Mouse (Mus musculus) heart, embryonic 10.5 days (tissue): ENCODE data around the gene Klc3. TPM values are rescaled to one million over a fixed set of nuclear protein-coding genes. Genes with fewer than 3 reads are reported as not detected.
A peak's percentile ranks its signal among the peaks of the same experiment; 100 is the strongest.

Source experiments
- DNase-seq: peaks from one replicate; pipeline ENCODE4 v3.0.0-alpha.2; 2017; ENCODE audit warnings: low spot score
- H3K27ac ChIP-seq: fragments of 300-500 bp; sonication (generic); 2 replicates; pipeline ENCODE4 v1.5.1; 2016; ENCODE audit warnings: mild to moderate bottlenecking
- H3K27me3 ChIP-seq: fragments of 300-500 bp; sonication (generic); 2 replicates; pipeline ENCODE4 v1.6.1; 2016; ENCODE audit warnings: mild to moderate bottlenecking; ENCODE audit not compliant: poor library complexity, insufficient read depth, severe bottlenecking
- H3K36me3 ChIP-seq: fragments of 300-500 bp; sonication (generic); 2 replicates; pipeline ENCODE4 v1.6.1; 2016; ENCODE audit warnings: mild to moderate bottlenecking, moderate library complexity
- H3K4me1 ChIP-seq: fragments of 300-500 bp; sonication (generic); 2 replicates; pipeline ENCODE4 v1.6.1; 2016; ENCODE audit warnings: mild to moderate bottlenecking
- H3K4me3 ChIP-seq: fragments of 300-500 bp; sonication (generic); 2 replicates; pipeline ENCODE4 v1.5.1; 2016; ENCODE audit warnings: mild to moderate bottlenecking, moderate library complexity
- H3K9me3 ChIP-seq: fragments of 300-500 bp; sonication (generic); 2 replicates; pipeline ENCODE4 v1.6.1; 2016; ENCODE audit warnings: mild to moderate bottlenecking, moderate library complexity
- WGBS: fragments of 180-500 bp; shearing (Covaris S2); methylation state at CpG from one replicate; pipeline ENCODE4 v1.1.7; 2016; 5-methylcytosine and 5-hydroxymethylcytosine counted together
- polyA plus RNA-seq: library from polyadenylated mRNA; unstranded; fragments of >200 nt; fragmentation: Nextera tagmentation; extraction: Ambion mirVana; gene quantifications from 2 replicates; pipeline ENCODE4 v1.2.1, GENCODE M21; 2016

Gene Klc3
- polyA plus RNA-seq = 4.4 and 5.8 TPM in 2 replicates

DNA sequence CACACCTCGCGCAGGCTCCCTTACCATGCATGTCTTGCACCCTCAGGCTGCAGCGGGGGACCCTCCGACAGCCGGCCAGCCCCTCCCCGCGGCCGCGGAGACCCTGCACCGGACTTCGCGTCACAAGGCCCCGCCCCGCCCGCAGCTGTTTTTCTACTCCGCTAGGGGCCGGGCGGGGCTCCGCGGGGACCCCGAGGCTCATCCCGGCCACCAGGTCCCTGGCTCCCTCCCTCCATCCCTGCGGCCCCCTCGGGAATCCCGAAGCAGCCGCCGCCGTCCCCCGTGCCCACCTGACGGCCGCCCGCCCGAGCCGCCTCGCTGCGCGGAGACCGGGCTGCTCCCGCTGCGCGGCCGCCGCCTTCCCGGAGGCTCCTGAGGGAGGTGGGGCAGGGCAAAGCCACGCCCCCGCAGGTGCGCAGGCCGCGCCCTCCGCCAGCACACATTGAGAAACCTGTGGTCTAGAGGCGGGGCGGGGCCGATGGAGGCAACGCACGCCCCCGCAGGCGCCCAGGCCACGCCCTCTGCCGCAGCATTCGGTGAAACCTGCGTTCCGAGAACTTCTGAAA, at the start of gene Klc3:
TSS of gene Klc3 (minus strand) at position 374 of the 566 bp plus-strand sequence.
- H3K4me3 ChIP-seq = peak within 1 kb of the TSS; percentile 75
- H3K27me3 ChIP-seq = peaks cover 67% of the 10 kb centered on the region
- under 1% methylated on average over 62 of the region's 62 CpGs for WGBS
- H3K27ac ChIP-seq = peak within 1 kb of the TSS; percentile 76
- H3K4me1 ChIP-seq = peaks cover 21% of the 10 kb centered on the region
- DNase-seq = peak; percentile 92
- H3K9me3 ChIP-seq = 0 out of 2 replicates have a peak, but pooled peaks cover 7% of the 10 kb centered on the region
- H3K36me3 ChIP-seq = no peaks in the 10 kb centered on the region

DNA sequence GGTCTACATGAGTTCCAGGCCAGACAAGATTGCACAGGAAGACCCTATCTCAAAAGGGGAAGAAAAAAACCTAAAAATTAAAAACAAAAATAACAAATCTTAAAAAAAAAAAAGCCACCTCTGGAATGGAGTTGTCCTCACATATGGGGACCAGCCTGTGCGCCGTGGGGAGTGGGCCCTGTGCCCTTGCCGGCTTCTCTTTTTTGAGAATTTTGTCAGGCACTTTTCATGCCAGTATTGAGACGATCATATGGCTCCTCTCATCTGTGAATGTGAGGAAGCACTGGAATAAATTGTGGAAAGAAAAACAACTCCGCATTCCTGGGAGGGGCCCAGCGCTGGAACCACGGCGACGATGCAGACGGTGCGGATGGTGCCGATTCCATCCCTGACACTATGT, 45.3 kb upstream of the Klc3 start:
- no peak overlapping the region for H3K4me3 ChIP-seq
- no peak for DNase-seq
- H3K36me3 ChIP-seq = peaks cover 93% of the 10 kb centered on the region
- 77% methylated on average over 12 of the region's 12 CpGs for WGBS
- H3K27me3 ChIP-seq = no peaks in the 10 kb centered on the region
- no peak overlapping the region for H3K27ac ChIP-seq
- no peaks in the 10 kb centered on the region for H3K9me3 ChIP-seq
- no peaks in the 10 kb centered on the region; the same call in 1 of the 2 replicates for H3K4me1 ChIP-seq

DNA sequence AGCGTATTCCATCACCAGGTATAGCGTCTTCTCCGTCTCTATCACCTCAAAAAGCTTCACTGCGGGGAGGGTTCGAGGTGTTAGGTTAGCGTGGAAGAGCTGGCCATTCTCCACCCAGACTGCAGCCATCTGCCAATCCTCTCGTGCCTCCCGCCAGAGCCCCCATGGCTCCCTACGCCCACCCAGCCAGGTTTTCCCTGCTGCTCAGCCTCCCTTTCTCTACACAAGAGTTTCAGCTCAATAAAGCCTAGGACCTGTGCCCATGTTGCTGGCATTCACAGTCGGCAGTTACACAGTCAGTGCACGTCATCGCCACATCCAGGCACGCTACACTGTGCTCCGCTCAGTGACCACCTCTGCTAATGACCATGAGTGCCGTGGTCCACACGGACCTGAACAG, 43.8 kb upstream of the Klc3 start:
- whole genome bisulfite sequencing = 89% methylated on average over 16 of the region's 16 CpGs
- H3K36me3 ChIP-seq = peaks cover 97% of the 10 kb centered on the region

DNA sequence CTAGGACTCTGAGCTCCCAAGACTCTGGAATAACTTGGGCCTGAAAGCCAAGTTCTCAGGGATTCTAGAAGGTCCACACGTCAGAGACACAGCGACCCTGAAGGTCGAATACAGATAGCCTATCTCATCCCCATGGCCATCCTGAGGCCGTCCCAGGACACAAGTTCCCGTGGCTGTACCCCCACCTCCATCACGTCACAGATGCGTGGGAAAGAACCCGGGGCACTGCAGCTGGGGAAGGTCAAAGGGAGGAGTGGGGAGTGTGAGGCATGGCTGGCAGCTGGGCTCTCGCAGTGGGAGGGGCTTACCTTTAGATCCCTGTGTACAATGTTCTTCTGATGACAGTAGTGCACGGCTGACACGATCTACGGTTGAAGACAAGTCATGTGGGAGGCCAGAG, 40.9 kb upstream of the Klc3 start:
- H3K4me1 ChIP-seq = no peaks in the 10 kb centered on the region
- no peaks in the 10 kb centered on the region for H3K27me3 ChIP-seq
- no peak overlapping the region for H3K27ac ChIP-seq
- 80% methylated on average over 12 of the region's 12 CpGs for WGBS
- DNase-seq = no peak
- no peaks in the 10 kb centered on the region for H3K9me3 ChIP-seq
- H3K4me3 ChIP-seq = no peak overlapping the region
- H3K36me3 ChIP-seq = peaks cover 97% of the 10 kb centered on the region

More for the DNA sequence above, 43.8 kb upstream of the Klc3 start:
- Histone ChIP-seq H3K27ac (no peak overlapping the region), H3K27me3 (no peaks in the 10 kb centered on the region), H3K4me1 (no peaks in the 10 kb centered on the region), H3K9me3 (no peaks in the 10 kb centered on the region), H3K4me3 (no peak overlapping the region)
- DNase-seq = no peak

DNA sequence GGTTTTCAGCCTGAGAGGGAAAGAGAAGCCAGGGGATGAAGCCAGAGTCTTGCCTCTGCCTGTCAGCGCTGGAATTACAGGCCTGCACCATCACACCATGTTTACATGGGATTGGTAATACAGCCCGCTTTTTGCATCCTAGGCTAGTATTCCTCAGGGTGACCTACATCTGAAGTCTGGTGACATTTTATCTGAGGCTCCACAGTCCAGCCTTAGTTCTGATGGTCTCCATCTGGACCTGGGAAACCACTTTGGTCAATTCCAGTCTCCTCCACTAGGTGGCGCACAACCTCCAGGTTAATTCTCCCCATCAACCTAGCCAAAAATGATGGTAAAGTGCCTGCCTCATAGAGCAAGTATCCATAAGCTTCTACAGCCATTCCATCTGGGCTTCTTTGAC, 39.4 kb upstream of the Klc3 start:
- H3K27me3 ChIP-seq = no peaks in the 10 kb centered on the region
- no peak overlapping the region for H3K4me3 ChIP-seq
- H3K9me3 ChIP-seq = no peaks in the 10 kb centered on the region
- H3K4me1 ChIP-seq = no peaks in the 10 kb centered on the region
- no peak for DNase-seq
- peaks cover 93% of the 10 kb centered on the region for H3K36me3 ChIP-seq
- WGBS = 34% methylated on average over 3 of the region's 3 CpGs
- no peak overlapping the region for H3K27ac ChIP-seq

DNA sequence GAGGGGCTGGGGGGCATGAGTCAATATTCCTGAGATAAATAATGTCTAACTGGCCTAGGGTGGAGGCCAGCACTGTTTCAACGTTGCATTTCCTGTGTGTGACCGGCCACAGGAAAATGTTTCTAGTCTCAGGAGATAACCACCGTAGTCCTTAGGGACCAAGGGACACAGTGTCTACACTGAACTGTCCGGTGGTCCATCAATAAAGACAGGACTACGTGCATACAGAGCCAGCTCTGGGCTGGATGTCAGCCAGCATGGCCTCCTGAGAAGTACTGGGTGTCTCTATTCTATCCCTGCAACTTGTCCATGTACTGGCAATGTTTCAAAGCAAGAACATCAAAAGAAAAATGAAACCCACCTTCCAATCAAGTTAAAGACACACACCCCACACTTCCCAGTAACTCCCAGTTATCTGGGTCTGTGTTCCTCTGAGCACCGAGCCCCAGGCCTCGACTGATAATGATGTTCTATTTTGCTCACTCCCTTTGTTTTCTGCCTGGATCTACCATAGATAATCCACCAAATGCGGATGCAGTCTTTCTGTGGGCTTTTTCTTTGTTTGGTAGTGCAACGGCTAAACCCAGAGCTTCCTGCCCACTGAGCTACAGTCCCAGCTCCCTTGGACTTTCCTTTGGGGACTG, 37.7 kb upstream of the Klc3 start:
- Histone ChIP-seq H3K4me3 (no peak overlapping the region), H3K27me3 (no peaks in the 10 kb centered on the region), H3K27ac (no peak overlapping the region), H3K9me3 (no peaks in the 10 kb centered on the region), H3K4me1 (no peaks in the 10 kb centered on the region), H3K36me3 (peaks cover 93% of the 10 kb centered on the region)
- DNase-seq = no peak
- 67% methylated on average over 9 of the region's 9 CpGs for WGBS

DNA sequence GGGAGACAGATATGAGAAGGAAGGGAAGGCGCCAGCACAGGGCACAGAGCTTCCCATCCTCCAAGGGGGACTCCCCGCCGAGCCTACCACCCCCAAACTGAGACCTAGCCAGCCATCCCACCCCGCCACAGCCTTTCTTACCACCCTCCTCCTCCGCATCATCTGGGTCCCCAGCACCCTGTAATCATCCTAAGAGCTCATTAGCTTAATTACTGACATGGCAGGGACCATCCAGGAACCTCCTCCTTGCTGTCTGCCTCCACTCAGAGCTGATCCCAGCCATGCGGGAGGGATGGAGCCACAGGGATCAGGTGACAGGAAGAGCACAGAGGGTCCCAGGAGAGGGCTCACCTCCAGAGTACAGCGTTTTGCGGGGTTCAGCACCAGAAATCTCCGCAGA, 33.1 kb upstream of the Klc3 start:
- H3K27me3 ChIP-seq = no peaks in the 10 kb centered on the region
- WGBS = 81% methylated on average over 9 of the region's 9 CpGs
- DNase-seq = no peak
- no peak overlapping the region for H3K27ac ChIP-seq
- H3K4me1 ChIP-seq = no peaks in the 10 kb centered on the region
- H3K9me3 ChIP-seq = 0 out of 2 replicates have a peak, but pooled peaks cover 2% of the 10 kb centered on the region
- no peak overlapping the region for H3K4me3 ChIP-seq
- peaks cover 96% of the 10 kb centered on the region for H3K36me3 ChIP-seq

DNA sequence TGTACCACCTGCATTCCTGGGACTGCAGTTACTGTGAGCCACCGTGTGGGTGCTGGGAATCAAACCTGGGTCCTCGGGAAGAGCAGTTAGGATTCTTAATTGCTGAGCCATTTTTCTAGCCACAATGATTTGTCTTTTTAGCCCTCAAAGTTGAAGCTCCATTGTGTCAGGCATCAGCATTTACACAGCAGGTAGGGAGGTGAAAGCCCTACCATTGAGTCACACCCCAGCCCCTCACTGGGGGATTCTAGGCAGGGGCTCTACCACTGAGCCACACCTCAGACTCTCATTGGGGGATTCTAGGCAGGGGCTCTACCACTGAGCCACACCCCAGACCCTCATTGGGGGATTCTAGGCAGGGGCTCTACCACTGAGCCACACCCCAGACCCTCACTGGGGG, 32.4 kb upstream of the Klc3 start:
- Histone ChIP-seq H3K9me3 (0 out of 2 replicates have a peak, but pooled peaks cover 2% of the 10 kb centered on the region), H3K36me3 (peaks cover 96% of the 10 kb centered on the region), H3K4me3 (no peak overlapping the region), H3K4me1 (no peaks in the 10 kb centered on the region), H3K27ac (no peak overlapping the region), H3K27me3 (no peaks in the 10 kb centered on the region)
- 89% methylated on average over 2 of the region's 2 CpGs for WGBS
- DNase-seq = no peak

DNA sequence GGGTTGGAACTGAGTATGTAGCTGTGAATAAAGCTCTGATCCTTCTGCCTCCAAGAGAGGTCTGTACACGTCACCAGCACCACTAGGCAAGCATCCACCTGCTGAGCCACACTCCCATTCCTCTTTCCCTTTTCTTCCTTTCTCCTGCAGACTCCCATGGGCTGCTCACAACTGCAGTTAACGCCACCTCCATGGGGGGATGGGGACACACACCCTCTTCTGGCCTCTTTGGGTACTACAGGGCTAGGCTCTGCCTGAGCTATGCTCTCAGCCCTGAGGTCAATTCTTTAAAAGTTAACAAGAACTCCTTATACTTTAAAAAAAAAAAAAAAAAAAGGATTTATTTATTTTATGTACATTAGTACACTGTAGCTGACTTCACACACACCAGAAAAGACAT, 28.6 kb upstream of the Klc3 start:
- H3K36me3 ChIP-seq = peaks cover 100% of the 10 kb centered on the region
- WGBS = 93% methylated on average over 2 of the region's 2 CpGs
- H3K4me1 ChIP-seq = no peaks in the 10 kb centered on the region
- DNase-seq = no peak
- H3K27me3 ChIP-seq = no peaks in the 10 kb centered on the region
- 0 out of 2 replicates have a peak, but pooled peaks cover 2% of the 10 kb centered on the region for H3K9me3 ChIP-seq
- no peak overlapping the region for H3K27ac ChIP-seq
- H3K4me3 ChIP-seq = no peak overlapping the region

DNA sequence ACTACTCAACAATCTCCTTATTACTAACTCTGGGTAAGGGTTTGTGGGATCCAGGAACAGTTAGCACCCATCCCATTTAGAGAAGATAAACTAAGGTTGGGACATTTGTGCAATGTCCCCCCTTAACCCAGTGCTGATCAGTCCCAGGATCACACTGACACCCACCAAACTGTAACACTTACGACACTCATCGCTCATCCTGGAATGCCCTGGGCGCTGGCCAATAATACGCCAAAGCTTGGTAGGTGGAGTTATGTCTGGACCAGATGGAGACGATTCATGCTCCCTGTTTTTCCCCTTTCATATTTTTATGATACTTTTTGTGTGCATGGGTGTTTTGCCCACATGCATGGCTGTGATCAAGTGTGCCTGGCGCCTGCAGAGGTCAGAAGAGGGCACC, 26.5 kb upstream of the Klc3 start:
- H3K4me3 ChIP-seq = no peak overlapping the region
- H3K4me1 ChIP-seq = no peaks in the 10 kb centered on the region
- H3K36me3 ChIP-seq = peaks cover 100% of the 10 kb centered on the region
- WGBS = 90% methylated on average over 6 of the region's 6 CpGs
- DNase-seq = no peak
- H3K9me3 ChIP-seq = 0 out of 2 replicates have a peak, but pooled peaks cover 2% of the 10 kb centered on the region
- no peaks in the 10 kb centered on the region for H3K27me3 ChIP-seq
- no peak overlapping the region for H3K27ac ChIP-seq

DNA sequence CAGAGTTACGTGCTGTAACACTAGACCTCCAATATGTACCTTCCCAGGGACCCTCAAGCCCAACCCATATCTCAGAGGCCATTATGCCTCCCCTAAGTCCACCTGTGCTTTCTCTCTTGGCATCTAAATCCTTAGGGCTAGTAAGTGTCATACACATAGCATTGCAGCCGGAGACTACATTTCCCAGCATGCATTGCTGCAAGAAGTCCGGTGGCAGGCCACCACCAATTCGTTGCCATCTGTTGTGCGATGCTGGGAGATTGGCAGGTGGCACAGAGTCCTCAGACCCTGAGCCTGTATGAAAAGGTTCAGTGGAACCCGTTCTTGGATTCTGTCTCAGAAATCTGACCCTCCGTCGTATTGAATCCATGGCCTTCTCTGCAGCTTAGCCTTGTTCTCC, 25.8 kb upstream of the Klc3 start:
- Histone ChIP-seq H3K27ac (no peak overlapping the region), H3K9me3 (0 out of 2 replicates have a peak, but pooled peaks cover 2% of the 10 kb centered on the region), H3K4me1 (no peaks in the 10 kb centered on the region), H3K27me3 (no peaks in the 10 kb centered on the region), H3K4me3 (no peak overlapping the region), H3K36me3 (peaks cover 100% of the 10 kb centered on the region)
- DNase-seq = no peak
- 72% methylated on average over 8 of the region's 8 CpGs for WGBS

DNA sequence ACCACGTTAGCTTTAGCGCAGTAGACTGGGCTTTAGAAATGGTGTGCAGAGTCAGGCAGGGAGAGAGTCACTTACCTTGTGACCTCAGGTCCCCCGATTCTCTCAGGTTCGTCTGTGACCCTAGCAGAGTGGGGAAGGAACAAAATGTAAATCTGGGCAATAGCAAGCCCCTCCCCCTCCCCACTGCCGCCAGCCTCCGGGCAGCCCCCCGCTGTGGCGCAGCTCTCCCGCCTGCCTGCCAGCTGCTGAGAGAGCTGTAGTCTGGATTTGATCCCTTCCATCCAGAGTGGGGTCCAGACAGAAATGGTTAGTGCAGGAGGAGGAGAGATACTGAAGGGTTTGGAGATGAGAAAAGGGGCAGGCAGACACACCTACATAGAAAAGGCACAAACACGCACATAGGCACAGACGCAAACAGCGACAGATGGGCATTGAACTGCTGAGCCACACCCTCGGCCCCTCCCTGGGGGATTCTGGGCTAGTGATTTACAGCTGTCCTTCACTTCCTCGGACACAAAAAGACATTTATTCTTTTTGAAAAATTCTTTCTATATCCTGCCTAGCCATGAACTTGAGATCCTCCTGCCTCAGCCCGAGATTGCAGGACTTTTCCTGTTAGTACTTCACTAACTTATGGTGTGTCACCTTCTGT, 24.2 kb upstream of the Klc3 start:
- DNase-seq = no peak
- Histone ChIP-seq H3K27ac (no peak overlapping the region), H3K9me3 (0 out of 2 replicates have a peak, but pooled peaks cover 2% of the 10 kb centered on the region), H3K27me3 (no peaks in the 10 kb centered on the region; the same call in 1 of the 2 replicates), H3K4me1 (no peaks in the 10 kb centered on the region), H3K4me3 (no peak overlapping the region), H3K36me3 (peaks cover 85% of the 10 kb centered on the region)
- WGBS = 75% methylated on average over 15 of the region's 15 CpGs

DNA sequence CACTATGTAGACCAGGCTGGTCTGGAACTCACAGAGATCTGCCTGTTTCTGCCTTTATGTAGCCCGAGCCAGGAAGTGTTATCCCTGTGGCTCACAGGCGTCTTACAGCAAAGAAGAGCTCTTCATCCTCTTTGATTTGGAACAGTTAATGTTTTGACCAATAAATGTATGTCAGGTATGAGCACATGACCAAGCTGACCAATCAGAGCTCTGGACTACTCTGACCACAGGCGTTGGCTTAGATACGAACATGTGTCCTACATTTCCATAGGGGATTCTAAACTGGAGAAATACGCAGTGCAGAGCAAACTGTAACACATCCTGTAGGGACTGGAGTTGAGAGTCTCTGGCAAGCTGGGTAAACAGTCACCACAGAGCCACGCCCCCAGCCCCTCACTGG, 23.0 kb upstream of the Klc3 start:
- Histone ChIP-seq H3K27me3 (peaks cover 5% of the 10 kb centered on the region; the same call in 1 of the 2 replicates), H3K9me3 (no peaks in the 10 kb centered on the region), H3K4me3 (no peak overlapping the region), H3K27ac (no peak overlapping the region), H3K4me1 (no peaks in the 10 kb centered on the region), H3K36me3 (peaks cover 73% of the 10 kb centered on the region)
- DNase-seq = no peak
- 86% methylated on average over 6 of the region's 6 CpGs for WGBS
